Comparison of ENCODE assay signal across 8 mouse cellular contexts in genomic region chr12:87102165-87102631, GRCm38 (mm10). TPM values are rescaled to one million over a fixed set of nuclear protein-coding genes. Genes with fewer than 3 reads are reported as not detected.
DNase-seq lines count a peak whose midpoint lies in the region; TF ChIP-seq lines count a peak whose summit lies in the region.

Gene Ngb, minus strand, starts transcription at chr12:87102539.

- peaks cover 11% of the 10 kb centered on the region for H3K4me1 ChIP-seq in E14TG2a.4 (replicated peaks; ENCODE audit: low read depth, low read length)
- peaks cover 12% of the 10 kb centered on the region for H3K4me1 ChIP-seq in hindbrain, embryonic 10.5 days (replicated peaks)

- peak within 1 kb of the TSS; percentile 78 for H3K4me3 ChIP-seq in E14TG2a.4 (replicated peaks; ENCODE audit: low read length)
- H3K4me3 ChIP-seq in hindbrain, embryonic 10.5 days: peak within 1 kb of the TSS; percentile 45

- DNase-seq in embryo, embryonic 10.5 days (ENCODE audit: low spot score): peak; percentile 6
- DNase-seq in embryo, embryonic 10 days (ENCODE audit: low spot score): no peak
- DNase-seq in hindbrain, embryonic 10.5 days (ENCODE audit: low spot score): no peak
- DNase-seq in lung, postnatal 14 days: peak; percentile 8
- DNase-seq in B cell, adult 2 months: no peak
- DNase-seq in adrenal gland, postnatal 10 days: no peak
- DNase-seq in thymus, postnatal 10 days (ENCODE audit: low spot score in 2 of 2): no peak

- no peak for TF ChIP-seq CTCF in E14TG2a.4 (conservative IDR thresholded peaks at IDR 0.05; ENCODE audit: low read length)

- 3% methylated on average over 32 of the region's 32 CpGs for WGBS in hindbrain, embryonic 10.5 days

- H3K27me3 ChIP-seq in E14TG2a.4 (ENCODE audit: insufficient read depth, low read length): peaks cover 79% of the 10 kb centered on the region
- H3K27me3 ChIP-seq in hindbrain, embryonic 10.5 days (ENCODE audit: insufficient read depth, poor library complexity, severe bottlenecking): peaks cover 49% of the 10 kb centered on the region

- H3K9me3 ChIP-seq in E14TG2a.4 (ENCODE audit: low read length): no peaks in the 10 kb centered on the region
- H3K9me3 ChIP-seq in hindbrain, embryonic 10.5 days: no peaks in the 10 kb centered on the region

- H3K36me3 ChIP-seq in E14TG2a.4 (ENCODE audit: insufficient read depth, low read length): no peaks in the 10 kb centered on the region
- no peaks in the 10 kb centered on the region for H3K36me3 ChIP-seq in hindbrain, embryonic 10.5 days

- no peak within 1 kb of the TSS for H3K27ac ChIP-seq in hindbrain, embryonic 10.5 days

RNA-seq across cellular contexts. Expression of gene Ngb, which starts in this region (rescaled TPM):
- 0.27 and 0.35 TPM in 2 replicates for polyA plus RNA-seq in hindbrain, embryonic 10.5 days (2016; fragmentation: Nextera tagmentation; extraction: Ambion mirVana)
- total RNA-seq in adrenal gland, postnatal 10 days (2021): 1 to 10 TPM in 1 of 2 experiments, under 1 TPM in 1; 0.87 to 2.0 TPM

Comparison
In these comparisons a context has a peak if more than half of its experiments do, and no peak if none do; other contexts are left out.
1. DNase-seq: peak in embryo, embryonic 10.5 days (single experiment) and lung, postnatal 14 days (single experiment); none in embryo, embryonic 10 days (single experiment), hindbrain, embryonic 10.5 days (single experiment), B cell, adult 2 months (0 of 2), adrenal gland, postnatal 10 days (single experiment) and thymus, postnatal 10 days (0 of 2).